Mouse (Mus musculus) forebrain, embryonic 12.5 days (tissue): ENCODE measurements around the gene 4933406M09Rik. TPM values are rescaled to one million over a fixed set of nuclear protein-coding genes. Genes with fewer than 3 reads are reported as not detected.

ENCODE experiments used
- ATAC-seq: fragments of 200-750 bp; cut with Nextera tagmentation; 2 replicates; pipeline ENCODE4 v1.8.0; 2017; ENCODE audit warnings: moderate TSS enrichment; ENCODE audit not compliant: low FRiP score
- H3K27ac ChIP-seq: fragments of 300-500 bp; sonication (generic); 2 replicates; pipeline ENCODE4 v1.5.1; 2016; ENCODE audit warnings: mild to moderate bottlenecking
- H3K27me3 ChIP-seq: fragments of 300-500 bp; sonication (generic); 2 replicates; pipeline ENCODE4 v1.6.1; 2016; ENCODE audit warnings: mild to moderate bottlenecking
- H3K36me3 ChIP-seq: fragments of 300-500 bp; sonication (generic); replicated peaks from 2 replicates; pipeline ENCODE4 v1.6.1; 2016; ENCODE audit warnings: mild to moderate bottlenecking
- H3K4me1 ChIP-seq: fragments of 300-500 bp; sonication (generic); 2 replicates; pipeline ENCODE4 v1.6.1; 2016
- H3K4me2 ChIP-seq: fragments of 300-500 bp; sonication (generic); 2 replicates; pipeline ENCODE4 v1.6.1; 2016; ENCODE audit warnings: mild to moderate bottlenecking, moderate library complexity
- H3K4me3 ChIP-seq: fragments of 300-500 bp; sonication (generic); replicated peaks from 2 replicates; pipeline ENCODE4 v1.5.1; 2016; ENCODE audit warnings: mild to moderate bottlenecking
- H3K9ac ChIP-seq: fragments of 300-500 bp; sonication (generic); 2 replicates; pipeline ENCODE4 v1.6.1; 2016; ENCODE audit warnings: mild to moderate bottlenecking
- H3K9me3 ChIP-seq: fragments of 300-500 bp; sonication (generic); 2 replicates; pipeline ENCODE4 v1.6.1; 2016
- WGBS: fragments of 180-500 bp; shearing (Covaris S2); methylation state at CpG from one replicate; pipeline ENCODE4 v1.1.7; 2016; 5-methylcytosine and 5-hydroxymethylcytosine counted together
- polyA plus RNA-seq: library from polyadenylated mRNA; unstranded; fragments of >200 nt; fragmentation: Nextera tagmentation; extraction: Ambion mirVana; gene quantifications from 2 replicates; pipeline ENCODE4 v1.2.1, GENCODE M21; 2016

The 4933406M09Rik gene
- polyA plus RNA-seq: not detected in 2 replicates

DNA sequence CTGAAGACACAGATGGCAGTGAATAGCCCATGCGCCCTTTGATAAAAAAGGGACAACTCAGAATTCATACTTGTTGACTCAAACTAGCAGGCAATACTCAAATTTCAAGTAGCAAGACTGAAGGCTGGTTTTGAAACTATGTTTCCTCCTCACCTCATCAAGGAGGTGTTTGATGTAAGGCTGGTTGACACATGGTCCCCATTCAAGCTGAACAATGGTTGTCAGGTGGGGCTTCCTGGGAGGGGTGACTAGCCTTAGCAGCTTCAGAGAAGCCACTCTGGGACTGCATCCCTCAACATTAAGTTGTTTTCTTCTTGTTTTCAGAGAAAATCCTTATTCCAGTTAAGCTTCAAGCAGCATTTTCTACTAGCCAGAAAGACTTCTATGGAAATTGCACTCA lies at the start of gene 4933406M09Rik:
Gene 4933406M09Rik, plus strand, starts transcription at position 275 of the 400 bp plus-strand sequence.
- peaks cover 3% of the 10 kb centered on the region; the same call in 1 of the 2 replicates for H3K9me3 ChIP-seq
- no peaks in the 10 kb centered on the region for H3K27me3 ChIP-seq
- no peak within 1 kb of the TSS for H3K4me3 ChIP-seq
- WGBS: 89% methylated on average over 1 of the region's 1 CpGs
- ATAC-seq: no peak
- H3K4me1 ChIP-seq: peaks cover 8% of the 10 kb centered on the region
- H3K9ac ChIP-seq: no peak within 1 kb of the TSS
- no peak within 1 kb of the TSS for H3K4me2 ChIP-seq
- no peaks in the 10 kb centered on the region for H3K36me3 ChIP-seq
- H3K27ac ChIP-seq: no peak within 1 kb of the TSS

- Histone ChIP-seq H3K9ac (no peak overlapping the region), H3K4me2 (no peak overlapping the region), H3K36me3 (no peaks in the 10 kb centered on the region), H3K4me3 (no peak overlapping the region), H3K4me1 (0 out of 2 replicates have a peak, but pooled peaks cover 7% of the 10 kb centered on the region), H3K9me3 (no peaks in the 10 kb centered on the region), H3K27ac (no peak overlapping the region), H3K27me3 (no peaks in the 10 kb centered on the region; the same call in 1 of the 2 replicates)
- ATAC-seq: no peak
- WGBS: 87% methylated on average over 11 of the region's 11 CpGs
These were observed 48.6 kb upstream of the 4933406M09Rik start for GRCm38 (mm10) chr1:134336958-134337710.

DNA sequence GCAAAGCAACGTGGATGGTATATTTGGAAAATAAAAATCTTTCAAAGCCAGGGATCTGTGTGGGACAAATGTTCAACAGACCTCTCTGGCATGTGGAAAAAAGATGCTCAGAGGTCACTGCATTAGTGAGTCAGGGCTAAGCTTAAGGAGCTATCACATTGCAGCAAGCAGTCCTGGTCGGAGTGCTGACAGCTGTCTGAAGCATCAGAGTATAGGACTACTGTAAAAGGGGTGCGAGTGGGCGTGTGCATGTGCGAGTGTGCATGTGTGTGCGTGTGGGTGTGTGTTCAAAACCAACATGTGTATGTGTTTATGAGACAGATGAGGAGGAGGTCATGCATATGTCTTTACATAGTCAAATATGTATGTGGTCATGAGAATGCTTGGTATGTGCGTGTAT lies 46.6 kb upstream of the 4933406M09Rik start:
- ATAC-seq: no peak
- H3K4me2 ChIP-seq: no peak overlapping the region
- H3K36me3 ChIP-seq: no peaks in the 10 kb centered on the region
- 95% methylated on average over 7 of the region's 7 CpGs for WGBS
- H3K4me3 ChIP-seq: no peak overlapping the region
- H3K9me3 ChIP-seq: no peaks in the 10 kb centered on the region
- no peak overlapping the region for H3K27ac ChIP-seq
- H3K9ac ChIP-seq: no peak overlapping the region
- 0 out of 2 replicates have a peak, but pooled peaks cover 10% of the 10 kb centered on the region for H3K27me3 ChIP-seq
- peaks cover 7% of the 10 kb centered on the region for H3K4me1 ChIP-seq

DNA sequence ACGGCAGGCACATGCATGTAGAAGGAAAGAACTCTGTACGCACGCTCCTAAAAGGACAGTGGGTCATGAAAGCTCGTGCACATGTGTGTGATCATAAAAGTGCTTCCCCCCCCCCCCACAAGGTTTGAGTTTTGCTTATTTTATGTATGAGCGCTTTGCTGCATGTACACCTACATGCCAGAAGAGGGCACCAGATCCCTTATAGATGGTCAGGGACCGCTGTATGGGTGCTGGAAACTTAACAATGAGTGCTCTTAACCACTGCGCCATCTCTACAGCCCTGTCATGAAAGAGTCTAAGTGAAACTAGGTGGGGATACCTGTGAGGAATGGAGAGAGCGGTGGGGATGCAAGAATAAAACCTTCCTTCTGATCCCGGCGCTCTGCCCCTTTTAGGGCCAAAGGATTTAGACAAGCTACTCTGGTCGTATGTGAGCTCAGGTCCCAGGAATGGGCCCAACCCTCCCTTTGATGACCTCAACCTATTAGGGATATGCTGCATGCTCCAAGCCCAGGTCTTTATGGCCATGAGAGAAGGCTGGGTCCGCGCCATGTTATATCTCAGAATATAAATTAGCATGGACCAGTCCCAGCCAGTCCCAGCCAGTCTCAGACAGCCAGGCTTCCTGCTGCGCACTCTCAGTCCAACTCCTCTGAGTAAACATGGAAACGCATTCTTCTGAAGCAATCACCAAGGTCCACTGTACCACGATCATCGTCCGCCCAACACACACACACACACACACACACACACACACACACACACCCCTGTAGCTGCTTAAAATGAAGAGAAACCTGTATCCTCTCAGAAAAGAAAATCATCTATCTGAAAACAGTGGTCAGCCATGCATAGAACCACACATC lies 45.8 kb upstream of the 4933406M09Rik start:
- Histone ChIP-seq H3K4me2 (no peak overlapping the region), H3K36me3 (no peaks in the 10 kb centered on the region), H3K4me1 (peaks cover 15% of the 10 kb centered on the region), H3K4me3 (no peak overlapping the region), H3K27me3 (0 out of 2 replicates have a peak, but pooled peaks cover 10% of the 10 kb centered on the region), H3K9me3 (no peaks in the 10 kb centered on the region), H3K9ac (no peak overlapping the region), H3K27ac (no peak overlapping the region)
- 95% methylated on average over 18 of the region's 18 CpGs for WGBS
- no peak for ATAC-seq

DNA sequence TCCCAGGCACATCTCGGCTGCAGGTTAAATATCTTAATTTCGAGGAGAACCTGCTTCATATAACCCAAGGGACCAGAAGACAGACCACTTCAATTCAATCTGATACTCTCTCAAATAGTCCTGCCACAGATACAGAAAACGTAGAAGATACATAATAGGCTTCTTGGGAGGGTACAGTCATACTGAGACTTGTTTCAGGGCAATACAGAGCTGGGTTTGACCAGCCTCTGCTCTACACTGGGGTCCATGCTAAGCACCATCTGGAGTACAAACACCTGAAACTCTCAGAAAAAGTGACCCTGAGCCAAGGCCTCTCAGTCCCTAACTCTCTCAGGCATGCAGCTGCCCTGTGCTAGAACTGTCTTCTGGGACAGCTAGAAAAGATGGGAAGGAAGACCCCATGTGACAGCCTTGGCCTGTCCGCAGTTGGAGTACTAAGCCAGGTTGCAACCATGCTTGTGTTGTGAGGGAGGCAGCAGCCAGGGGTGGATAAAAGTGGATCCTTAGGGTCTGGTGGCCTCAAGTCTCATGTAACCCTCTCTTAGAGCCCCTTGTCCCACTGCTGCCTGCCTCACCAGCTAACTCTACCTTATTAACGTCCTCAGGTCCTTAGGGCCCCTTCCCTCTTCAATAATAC lies 44.0 kb upstream of the 4933406M09Rik start:
- Histone ChIP-seq H3K27ac (no peak overlapping the region), H3K27me3 (0 out of 2 replicates have a peak, but pooled peaks cover 10% of the 10 kb centered on the region), H3K4me3 (no peak overlapping the region), H3K9ac (no peak overlapping the region), H3K9me3 (no peaks in the 10 kb centered on the region), H3K4me2 (no peak overlapping the region), H3K36me3 (peaks cover 11% of the 10 kb centered on the region), H3K4me1 (peaks cover 15% of the 10 kb centered on the region)
- WGBS: 82% methylated on average over 5 of the region's 5 CpGs
- ATAC-seq: no peak

- ATAC-seq: no peak
- Histone ChIP-seq H3K36me3 (peaks cover 16% of the 10 kb centered on the region), H3K27me3 (0 out of 2 replicates have a peak, but pooled peaks cover 10% of the 10 kb centered on the region), H3K4me1 (peaks cover 15% of the 10 kb centered on the region), H3K27ac (no peak overlapping the region), H3K4me2 (no peak overlapping the region), H3K9ac (no peak overlapping the region), H3K4me3 (no peak overlapping the region), H3K9me3 (no peaks in the 10 kb centered on the region)
- WGBS: 80% methylated on average over 2 of the region's 2 CpGs
These were observed 43.5 kb upstream of the 4933406M09Rik start for GRCm38 (mm10) chr1:134342278-134342664.

- Histone ChIP-seq H3K9me3 (no peaks in the 10 kb centered on the region), H3K4me1 (peaks cover 15% of the 10 kb centered on the region), H3K27ac (no peak overlapping the region), H3K4me3 (no peak overlapping the region), H3K36me3 (peaks cover 21% of the 10 kb centered on the region), H3K27me3 (0 out of 2 replicates have a peak, but pooled peaks cover 10% of the 10 kb centered on the region), H3K4me2 (no peak overlapping the region), H3K9ac (no peak overlapping the region)
- ATAC-seq: no peak
- WGBS: 77% methylated on average over 8 of the region's 8 CpGs
These were observed 42.9 kb upstream of the 4933406M09Rik start for GRCm38 (mm10) chr1:134342781-134343310.

- no peak overlapping the region for H3K9ac ChIP-seq
- 0 out of 2 replicates have a peak, but pooled peaks cover 10% of the 10 kb centered on the region for H3K27me3 ChIP-seq
- H3K4me1 ChIP-seq: peaks cover 15% of the 10 kb centered on the region
- H3K4me3 ChIP-seq: peak overlapping the region; percentile 48; the same call in 1 of the 2 replicates
- H3K9me3 ChIP-seq: no peaks in the 10 kb centered on the region
- no peak for ATAC-seq
- no peak overlapping the region for H3K27ac ChIP-seq
- H3K36me3 ChIP-seq: peaks cover 23% of the 10 kb centered on the region
- peak overlapping the region; percentile 78 for H3K4me2 ChIP-seq
- WGBS: 6% methylated on average over 2 of the region's 2 CpGs
These were observed 42.2 kb upstream of the 4933406M09Rik start for GRCm38 (mm10) chr1:134343567-134343966.

DNA sequence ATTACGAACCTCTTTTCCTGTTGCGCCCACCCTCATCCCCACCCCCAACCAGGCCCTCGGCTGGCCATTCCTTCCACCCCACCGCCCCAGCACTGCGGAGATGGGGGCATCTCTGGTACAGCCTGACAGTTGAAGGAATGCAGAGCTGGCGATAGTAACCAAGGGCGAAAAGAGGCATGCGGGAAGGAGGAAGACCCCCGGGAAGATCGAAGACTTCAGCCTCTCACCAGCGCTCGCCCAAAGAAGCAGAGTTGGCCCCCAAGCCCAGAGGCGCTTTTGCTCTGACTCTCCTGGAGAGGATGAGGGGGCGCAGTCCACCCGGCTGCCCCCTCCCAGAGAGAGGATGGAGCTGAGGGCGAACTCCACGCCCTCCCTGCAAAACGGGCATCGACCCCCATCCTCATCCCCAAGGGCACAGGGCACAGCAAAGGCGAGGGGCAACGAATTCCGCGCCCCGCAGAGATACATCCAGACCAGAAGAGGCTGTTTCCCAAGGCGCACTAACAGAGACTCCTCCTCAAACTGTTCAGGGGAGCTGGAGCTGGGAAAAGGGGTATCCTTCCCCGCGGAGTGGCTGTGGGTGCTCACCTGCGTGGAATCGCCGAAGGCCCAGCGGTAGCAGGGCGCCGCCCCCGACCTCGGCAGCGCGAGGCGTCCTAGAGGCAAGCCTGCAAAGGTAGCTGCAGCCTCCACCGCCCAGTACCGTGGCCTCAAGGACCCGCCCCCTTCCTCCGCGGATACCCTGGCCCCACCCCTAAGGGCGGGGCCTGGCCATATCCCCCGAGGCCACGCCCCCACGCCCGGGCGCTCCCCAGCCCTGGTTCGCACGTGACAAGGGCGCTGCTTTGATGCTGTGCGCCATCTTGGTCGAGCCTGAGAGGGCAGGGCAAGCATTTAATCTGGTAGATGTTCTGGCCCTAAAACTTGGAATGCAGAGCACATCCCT lies 41.5 kb upstream of the 4933406M09Rik start:
- Histone ChIP-seq H3K9me3 (no peaks in the 10 kb centered on the region), H3K9ac (peak overlapping the region; percentile 60), H3K4me2 (peak overlapping the region; percentile 78), H3K4me3 (peak overlapping the region; percentile 48), H3K36me3 (peaks cover 26% of the 10 kb centered on the region), H3K27me3 (0 out of 2 replicates have a peak, but pooled peaks cover 10% of the 10 kb centered on the region), H3K4me1 (peaks cover 15% of the 10 kb centered on the region), H3K27ac (no peak overlapping the region)
- peak; percentile 97 for ATAC-seq
- WGBS: under 1% methylated on average over 54 of the region's 54 CpGs

GRCm38 (mm10) chr1:134345075-134345474 lies 40.7 kb upstream of the 4933406M09Rik start:
- WGBS: 77% methylated on average over 4 of the region's 4 CpGs
- ATAC-seq: no peak

DNA sequence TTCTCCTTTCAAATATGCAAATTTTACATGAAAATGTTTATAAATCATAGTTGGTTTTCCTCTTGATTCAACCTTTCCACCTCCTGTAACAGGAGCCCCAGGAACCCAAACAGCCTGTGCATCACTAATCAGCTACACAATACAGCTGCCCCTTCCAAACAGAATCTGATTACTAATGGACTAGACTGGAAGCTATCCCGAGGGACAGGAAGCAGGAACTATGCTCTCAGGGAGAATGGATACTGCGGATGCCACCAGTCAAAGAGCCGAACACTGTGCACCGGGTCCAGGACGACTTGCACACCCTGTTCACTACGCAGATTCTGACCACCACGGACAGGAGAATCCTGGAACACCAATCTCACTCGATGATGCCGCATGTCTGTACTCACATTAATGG lies 37.9 kb upstream of the 4933406M09Rik start:
- ATAC-seq: no peak
- Histone ChIP-seq H3K9ac (no peak overlapping the region), H3K4me2 (no peak overlapping the region)

More at GRCm38 (mm10) chr1:134345075-134345474, 40.7 kb upstream of the 4933406M09Rik start:
- Histone ChIP-seq H3K27ac (no peak overlapping the region), H3K9ac (no peak overlapping the region), H3K4me1 (peaks cover 15% of the 10 kb centered on the region), H3K9me3 (no peaks in the 10 kb centered on the region), H3K27me3 (0 out of 2 replicates have a peak, but pooled peaks cover 10% of the 10 kb centered on the region), H3K4me3 (peak overlapping the region; percentile 48), H3K4me2 (peak overlapping the region; percentile 78), H3K36me3 (peaks cover 34% of the 10 kb centered on the region)

More for the DNA sequence above, 37.9 kb upstream of the 4933406M09Rik start:
- Histone ChIP-seq H3K27me3 (0 out of 2 replicates have a peak, but pooled peaks cover 6% of the 10 kb centered on the region), H3K27ac (no peak overlapping the region), H3K4me1 (peaks cover 15% of the 10 kb centered on the region), H3K9me3 (no peaks in the 10 kb centered on the region), H3K36me3 (peaks cover 61% of the 10 kb centered on the region), H3K4me3 (no peak overlapping the region)
- WGBS: 90% methylated on average over 9 of the region's 9 CpGs
